Mouse (Mus musculus): ENCODE data around the gene Mdga1.

GRCm38 (mm10) chr17:29904694-29905093 lies 65.2 kb downstream of the Mdga1 start:
- TF ChIP-seq CTCF (conservative IDR thresholded peaks at IDR 0.05; ENCODE audit: low read length), result no peak
- no peak for TF ChIP-seq NANOG (IDR thresholded peaks at IDR 0.05; ENCODE audit: borderline replicate concordance, low read length)
